Mouse (Mus musculus) hindbrain, embryonic 10.5 days (tissue): ENCODE measurements around the gene Slc16a8. TPM values are rescaled to one million over a fixed set of nuclear protein-coding genes. Genes with fewer than 3 reads are reported as not detected.

ENCODE experiments used
- DNase-seq: peaks from one replicate; pipeline ENCODE4 v3.0.0-alpha.2; 2017; ENCODE audit warnings: low spot score
- H3K27ac ChIP-seq: fragments of 300-500 bp; sonication (generic); 2 replicates; pipeline ENCODE4 v1.5.1; 2016; ENCODE audit warnings: mild to moderate bottlenecking, moderate library complexity
- H3K27me3 ChIP-seq: fragments of 300-500 bp; sonication (generic); 2 replicates; pipeline ENCODE4 v1.6.1; 2016; ENCODE audit warnings: mild to moderate bottlenecking; ENCODE audit not compliant: poor library complexity, insufficient read depth, severe bottlenecking
- H3K36me3 ChIP-seq: fragments of 300-500 bp; sonication (generic); 2 replicates; pipeline ENCODE4 v1.6.1; 2016; ENCODE audit warnings: mild to moderate bottlenecking, moderate library complexity
- H3K4me1 ChIP-seq: fragments of 300-500 bp; sonication (generic); replicated peaks from 2 replicates; pipeline ENCODE4 v1.6.1; 2016; ENCODE audit warnings: mild to moderate bottlenecking
- H3K4me3 ChIP-seq: fragments of 300-500 bp; sonication (generic); 2 replicates; pipeline ENCODE4 v1.5.1; 2016; ENCODE audit warnings: mild to moderate bottlenecking, moderate library complexity
- H3K9me3 ChIP-seq: fragments of 300-500 bp; sonication (generic); 2 replicates; pipeline ENCODE4 v1.6.1; 2016; ENCODE audit warnings: mild to moderate bottlenecking, moderate library complexity
- WGBS: fragments of 180-500 bp; shearing (Covaris S2); methylation state at CpG from one replicate; pipeline ENCODE4 v1.1.7; 2016; 5-methylcytosine and 5-hydroxymethylcytosine counted together
- polyA plus RNA-seq: library from polyadenylated mRNA; unstranded; fragments of >200 nt; fragmentation: Nextera tagmentation; extraction: Ambion mirVana; gene quantifications from 2 replicates; pipeline ENCODE4 v1.2.1, GENCODE M21; 2016

Gene Slc16a8
- polyA plus RNA-seq, 1 experiment from 2014 or later: 0.14 TPM

- no peak for DNase-seq
- H3K36me3 ChIP-seq: peaks cover 6% of the 10 kb centered on the region
- no peaks in the 10 kb centered on the region for H3K27me3 ChIP-seq
- peaks cover 5% of the 10 kb centered on the region; the same call in 1 of the 2 replicates for H3K9me3 ChIP-seq
- 89% methylated on average over 1 of the region's 1 CpGs for WGBS
- peak overlapping the region; percentile 40 for H3K27ac ChIP-seq
- H3K4me3 ChIP-seq: no peak overlapping the region
- peaks cover 15% of the 10 kb centered on the region for H3K4me1 ChIP-seq
Measured at GRCm38 (mm10) chr15:79281389-79281788, 26.8 kb upstream of the Slc16a8 start.

- Histone ChIP-seq H3K9me3 (peaks cover 7% of the 10 kb centered on the region; the same call in 1 of the 2 replicates), H3K4me1 (peaks cover 15% of the 10 kb centered on the region), H3K4me3 (no peak overlapping the region), H3K36me3 (peaks cover under 1% of the 10 kb centered on the region; the same call in 1 of the 2 replicates), H3K27ac (peak overlapping the region; percentile 2; the same call in 1 of the 2 replicates), H3K27me3 (no peaks in the 10 kb centered on the region)
- 72% methylated on average over 5 of the region's 5 CpGs for WGBS
- DNase-seq: no peak
Measured at GRCm38 (mm10) chr15:79280850-79281249, 26.3 kb upstream of the Slc16a8 start.

GRCm38 (mm10) chr15:79280209-79280608 lies 25.6 kb upstream of the Slc16a8 start:
- WGBS: 23% methylated on average over 6 of the region's 6 CpGs
- peak; percentile 24 for DNase-seq
- no peaks in the 10 kb centered on the region for H3K27me3 ChIP-seq

GRCm38 (mm10) chr15:79277728-79278127 lies 23.2 kb upstream of the Slc16a8 start:
- WGBS: 69% methylated on average over 10 of the region's 10 CpGs

More at GRCm38 (mm10) chr15:79280209-79280608, 25.6 kb upstream of the Slc16a8 start:
- Histone ChIP-seq H3K4me1 (peaks cover 9% of the 10 kb centered on the region), H3K4me3 (no peak overlapping the region), H3K9me3 (peaks cover 7% of the 10 kb centered on the region; the same call in 1 of the 2 replicates), H3K36me3 (no peaks in the 10 kb centered on the region), H3K27ac (no peak overlapping the region)

GRCm38 (mm10) chr15:79273020-79273419 lies 18.5 kb upstream of the Slc16a8 start:
- Histone ChIP-seq H3K9me3 (peaks cover 7% of the 10 kb centered on the region; the same call in 1 of the 2 replicates), H3K36me3 (no peaks in the 10 kb centered on the region), H3K27ac (no peak overlapping the region), H3K4me3 (no peak overlapping the region), H3K27me3 (peaks cover 39% of the 10 kb centered on the region), H3K4me1 (peaks cover 25% of the 10 kb centered on the region)
- WGBS: 55% methylated on average over 10 of the region's 10 CpGs
- DNase-seq: no peak

More at GRCm38 (mm10) chr15:79277728-79278127, 23.2 kb upstream of the Slc16a8 start:
- Histone ChIP-seq H3K4me3 (no peak overlapping the region), H3K27ac (no peak overlapping the region), H3K27me3 (peaks cover 12% of the 10 kb centered on the region), H3K4me1 (peaks cover 11% of the 10 kb centered on the region), H3K36me3 (no peaks in the 10 kb centered on the region), H3K9me3 (peaks cover 7% of the 10 kb centered on the region; the same call in 1 of the 2 replicates)
- DNase-seq: no peak

DNA sequence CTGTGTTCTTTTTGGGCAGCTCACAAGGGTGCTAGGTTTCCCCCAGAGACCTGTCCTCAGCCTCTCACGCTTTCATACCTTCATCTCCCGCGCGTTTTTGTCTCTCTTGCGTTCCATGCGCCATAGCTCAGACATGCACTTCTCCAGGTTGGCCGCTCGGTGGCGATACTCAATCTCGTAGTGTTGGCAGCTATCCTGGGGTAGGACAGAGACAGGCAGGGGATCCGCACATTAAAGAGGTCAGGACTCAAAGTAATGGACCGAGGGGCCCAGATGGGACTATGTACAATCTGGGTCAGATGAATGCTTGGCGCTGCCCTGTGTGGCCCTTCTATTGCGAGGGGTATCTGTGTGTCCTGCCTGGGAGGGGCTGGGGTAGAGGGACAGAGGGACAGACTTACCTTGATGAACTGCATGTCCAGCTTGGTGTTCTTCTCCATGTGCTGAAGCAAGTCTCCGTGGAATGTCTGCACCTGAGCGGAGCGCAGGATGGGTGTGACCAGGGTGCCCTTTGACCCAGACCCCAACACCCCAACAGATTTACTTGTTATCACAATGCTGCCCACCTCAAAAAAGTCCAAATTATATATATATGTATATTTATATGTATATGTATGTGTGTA lies 16.7 kb upstream of the Slc16a8 start:
- no peaks in the 10 kb centered on the region for H3K36me3 ChIP-seq
- H3K9me3 ChIP-seq: 0 out of 2 replicates have a peak, but pooled peaks cover under 1% of the 10 kb centered on the region
- H3K4me1 ChIP-seq: peaks cover 25% of the 10 kb centered on the region
- peaks cover 48% of the 10 kb centered on the region for H3K27me3 ChIP-seq
- H3K27ac ChIP-seq: peak overlapping the region; percentile 81
- H3K4me3 ChIP-seq: peak overlapping the region; percentile 58
- peak; percentile 69 for DNase-seq
- WGBS: 13% methylated on average over 17 of the region's 17 CpGs

DNA sequence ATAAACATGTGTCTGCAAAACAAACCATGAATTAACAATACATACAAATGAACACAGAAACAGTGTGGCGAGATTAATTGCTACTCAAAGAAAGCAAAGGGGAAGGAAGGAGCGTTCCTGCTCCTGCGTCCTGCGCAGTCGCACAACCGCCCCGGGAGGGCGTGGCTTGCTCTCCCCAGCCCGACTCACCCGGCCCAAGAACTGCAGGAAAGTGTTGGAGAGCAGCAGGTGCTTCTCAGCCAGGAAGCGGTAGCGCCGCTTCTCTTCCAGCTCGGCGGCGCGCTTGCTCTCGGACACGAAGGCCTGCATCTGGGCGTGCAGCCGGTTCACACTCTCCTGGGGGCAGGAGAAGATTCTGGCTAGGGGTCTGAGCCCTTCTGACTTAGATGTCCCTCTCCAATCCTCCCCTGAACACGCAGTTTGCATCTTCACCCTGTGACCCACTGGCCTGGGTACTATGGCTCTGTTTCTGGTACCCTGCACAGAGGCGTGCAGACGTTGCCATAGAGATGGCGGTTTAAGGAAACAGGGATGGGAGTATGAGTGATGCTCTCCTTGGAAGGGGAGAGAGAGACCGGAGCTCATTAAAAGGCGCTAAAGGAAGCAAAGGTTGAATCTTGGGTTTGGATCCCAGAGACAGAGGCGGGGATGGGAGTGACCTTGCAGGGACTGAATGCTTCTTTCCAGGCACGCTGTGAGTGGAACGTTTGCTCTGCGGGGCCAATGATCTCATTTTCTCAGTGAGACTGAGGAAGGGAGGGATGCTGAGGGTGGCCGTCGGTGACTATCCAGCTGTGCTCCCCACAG lies 16.0 kb upstream of the Slc16a8 start:
- Histone ChIP-seq H3K36me3 (no peaks in the 10 kb centered on the region), H3K27ac (peak overlapping the region; percentile 81), H3K9me3 (no peaks in the 10 kb centered on the region), H3K4me3 (peak overlapping the region; percentile 58), H3K27me3 (peaks cover 53% of the 10 kb centered on the region), H3K4me1 (peaks cover 25% of the 10 kb centered on the region)
- under 1% methylated on average over 33 of the region's 33 CpGs for WGBS
- peak; percentile 72 for DNase-seq

DNA sequence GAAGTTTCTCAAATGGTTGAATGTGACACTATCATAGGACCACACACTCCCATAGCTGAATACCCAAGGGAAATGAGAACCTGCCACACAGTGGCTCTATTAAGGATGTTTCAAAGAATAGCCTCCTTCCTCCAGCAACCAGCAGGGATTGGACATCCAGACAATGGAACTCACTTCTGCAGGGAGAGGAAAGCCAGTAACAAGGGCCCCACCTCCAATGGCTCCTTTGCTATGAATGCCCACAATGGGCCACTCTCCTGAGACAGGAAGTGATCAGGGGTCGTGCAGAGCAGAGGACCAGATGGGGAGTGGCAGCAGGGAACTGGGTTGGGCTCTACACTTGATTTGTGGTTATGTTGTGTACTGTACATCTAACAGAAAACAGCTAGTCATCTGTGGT lies 14.0 kb upstream of the Slc16a8 start:
- peaks cover 25% of the 10 kb centered on the region for H3K4me1 ChIP-seq
- 33% methylated on average over 1 of the region's 1 CpGs for WGBS
- no peak overlapping the region for H3K27ac ChIP-seq
- DNase-seq: no peak
- H3K27me3 ChIP-seq: peaks cover 67% of the 10 kb centered on the region
- no peaks in the 10 kb centered on the region for H3K36me3 ChIP-seq
- no peak overlapping the region for H3K4me3 ChIP-seq
- H3K9me3 ChIP-seq: no peaks in the 10 kb centered on the region

DNA sequence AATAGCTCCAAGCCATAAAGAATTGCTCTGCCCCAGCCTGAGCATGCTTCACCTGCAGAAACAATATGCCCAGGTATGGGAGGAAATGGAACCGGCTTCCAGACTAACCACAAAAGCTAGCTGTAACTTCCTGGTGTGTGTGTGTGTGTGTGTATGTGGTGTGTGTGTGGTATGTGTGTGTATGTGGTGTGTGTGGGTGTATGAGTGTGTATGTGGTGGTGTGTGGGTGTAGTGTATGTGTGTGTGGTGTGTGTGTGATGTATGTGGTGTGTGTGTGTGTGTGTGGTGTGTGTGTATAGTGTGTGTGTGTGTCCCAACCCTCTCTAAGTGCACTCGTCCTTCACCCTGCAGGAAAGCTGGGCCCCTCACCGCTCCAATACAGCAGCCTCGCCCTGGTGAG lies 10.8 kb upstream of the Slc16a8 start:
- whole genome bisulfite sequencing: 70% methylated on average over 4 of the region's 4 CpGs
- Histone ChIP-seq H3K36me3 (no peaks in the 10 kb centered on the region), H3K4me3 (no peak overlapping the region), H3K27ac (no peak overlapping the region), H3K9me3 (no peaks in the 10 kb centered on the region), H3K27me3 (peaks cover 74% of the 10 kb centered on the region), H3K4me1 (peaks cover 30% of the 10 kb centered on the region)
- DNase-seq: no peak

- no peak overlapping the region for H3K27ac ChIP-seq
- DNase-seq: no peak
- 90% methylated on average over 6 of the region's 6 CpGs for WGBS
- no peak overlapping the region for H3K4me3 ChIP-seq
- peaks cover 28% of the 10 kb centered on the region for H3K4me1 ChIP-seq
- H3K27me3 ChIP-seq: peaks cover 82% of the 10 kb centered on the region
- H3K9me3 ChIP-seq: no peaks in the 10 kb centered on the region
- no peaks in the 10 kb centered on the region for H3K36me3 ChIP-seq
Measured at GRCm38 (mm10) chr15:79263726-79264125, 9.2 kb upstream of the Slc16a8 start.

DNA sequence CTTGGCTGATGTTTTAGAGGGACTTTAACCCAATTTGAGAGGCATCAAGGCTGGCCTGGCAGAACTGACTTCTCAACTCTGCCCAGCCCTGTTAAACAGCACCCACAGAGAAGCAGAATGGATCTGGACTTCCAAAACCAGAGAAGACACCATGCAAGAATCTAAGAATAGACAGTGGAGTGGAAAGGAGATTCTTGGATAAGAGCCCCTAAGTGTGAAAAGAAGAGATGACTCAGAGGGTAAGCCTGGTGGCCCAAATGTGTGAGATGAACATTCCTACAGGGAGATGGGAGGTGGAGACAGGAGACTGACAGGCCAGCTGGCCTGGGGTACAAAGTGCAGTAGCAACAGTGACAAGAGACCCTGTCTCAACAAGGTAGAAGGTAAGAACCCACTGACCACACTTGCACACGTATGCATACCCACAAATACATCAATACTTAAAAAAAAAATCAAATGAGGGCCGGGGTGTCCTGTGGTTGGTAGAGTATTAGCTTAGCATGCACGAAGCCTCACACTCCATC lies 8.3 kb upstream of the Slc16a8 start:
- Histone ChIP-seq H3K4me1 (peaks cover 30% of the 10 kb centered on the region), H3K27ac (no peak overlapping the region), H3K4me3 (no peak overlapping the region), H3K36me3 (no peaks in the 10 kb centered on the region), H3K27me3 (peaks cover 87% of the 10 kb centered on the region), H3K9me3 (no peaks in the 10 kb centered on the region)
- DNase-seq: no peak
- WGBS: 89% methylated on average over 3 of the region's 3 CpGs

DNA sequence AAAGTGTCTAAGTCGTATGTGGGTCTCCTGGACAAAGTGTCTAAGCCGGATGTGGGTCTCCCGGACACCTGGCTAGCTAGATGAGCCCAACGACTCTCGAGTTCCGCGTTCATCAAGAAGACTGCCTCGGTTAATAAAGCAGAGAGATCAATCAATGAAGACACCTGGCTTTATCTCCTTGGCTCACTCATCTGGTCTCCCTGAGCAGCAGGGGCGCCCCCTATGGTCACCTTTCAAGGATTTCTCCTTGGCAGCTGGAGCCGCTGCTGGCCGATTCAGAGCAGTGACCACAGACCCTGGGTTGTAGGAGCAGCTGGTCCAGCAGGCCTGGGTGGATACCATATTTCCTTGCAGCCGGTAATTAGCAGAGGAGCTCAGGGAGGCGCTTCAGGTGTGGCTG lies 7.8 kb upstream of the Slc16a8 start:
- no peaks in the 10 kb centered on the region for H3K36me3 ChIP-seq
- WGBS: 19% methylated on average over 13 of the region's 13 CpGs
- H3K9me3 ChIP-seq: no peaks in the 10 kb centered on the region
- H3K4me1 ChIP-seq: peaks cover 30% of the 10 kb centered on the region
- peak overlapping the region; percentile 82 for H3K4me3 ChIP-seq
- DNase-seq: peak; percentile 66
- H3K27ac ChIP-seq: no peak overlapping the region
- H3K27me3 ChIP-seq: peaks cover 85% of the 10 kb centered on the region

GRCm38 (mm10) chr15:79261757-79262156 lies 7.2 kb upstream of the Slc16a8 start:
- peak overlapping the region; percentile 82 for H3K4me3 ChIP-seq
- H3K36me3 ChIP-seq: no peaks in the 10 kb centered on the region
- peak overlapping the region; percentile 85 for H3K27ac ChIP-seq
- no peaks in the 10 kb centered on the region for H3K9me3 ChIP-seq
- peaks cover 80% of the 10 kb centered on the region for H3K27me3 ChIP-seq
- peak; percentile 37 for DNase-seq
- WGBS: under 1% methylated on average over 28 of the region's 28 CpGs
- peaks cover 30% of the 10 kb centered on the region for H3K4me1 ChIP-seq
